In the genomic region with DNA sequence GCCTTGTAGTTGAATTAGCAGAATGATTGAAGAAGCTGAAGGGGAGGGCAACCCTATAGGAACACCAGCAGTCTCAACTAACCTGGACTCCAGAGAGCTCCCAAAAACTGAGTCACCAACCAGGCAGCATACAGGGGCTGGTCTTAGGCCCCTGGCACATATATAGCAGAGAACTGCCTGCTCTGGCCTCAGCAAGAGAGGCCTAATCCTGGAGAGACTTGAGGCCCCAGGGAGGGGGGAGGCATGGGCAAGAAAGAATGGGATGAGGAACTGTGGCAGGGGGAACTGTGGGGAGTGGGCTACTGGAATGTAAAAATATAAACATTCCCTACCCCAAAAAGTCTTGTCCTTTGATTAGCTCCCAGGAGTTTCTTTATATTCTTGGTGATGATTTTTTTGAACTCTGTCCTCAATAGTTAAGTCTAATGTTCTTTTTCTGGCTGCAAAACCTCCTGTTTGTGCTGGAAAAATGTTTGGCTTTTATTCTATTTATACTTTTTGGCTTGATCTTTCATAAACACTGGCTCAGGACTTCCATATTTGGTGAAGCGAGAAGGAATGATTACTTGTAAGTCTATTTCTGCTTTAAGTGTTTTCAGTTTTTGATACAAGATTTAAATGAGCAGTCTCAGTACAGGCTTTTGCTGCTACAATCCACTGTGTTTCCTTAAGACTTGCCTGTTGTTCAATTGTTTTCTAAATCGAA, we compare ENCODE assay signal across 15 mouse cellular contexts.
DNase-seq lines count a peak whose midpoint lies in the region; ATAC-seq and TF ChIP-seq lines count a peak whose summit lies in the region.
"Had no signal": no experiment of that assay in that cellular context is flagged by ENCODE, and none has a peak within 500 bp of the region (broad histone marks: within the 10 kb centered on the region; RNA-seq: fewer than 3 reads in every experiment).

No protein-coding gene starts in this region.

- H3K4me2 ChIP-seq in kidney, postnatal 0 days (ENCODE audit: low read length) = no peak overlapping the region
- no peak overlapping the region for H3K4me2 ChIP-seq in kidney, embryonic 15.5 days
- H3K4me2 ChIP-seq in lung, embryonic 16.5 days (ENCODE audit: low read depth, low read length) = no peak overlapping the region
- H3K4me2 ChIP-seq in stomach, embryonic 14.5 days (replicated peaks; ENCODE audit: low read depth, low read length) = no peak overlapping the region
- H3K4me2 ChIP-seq: forebrain, embryonic 15.5 days; limb, embryonic 13.5 days had no signal

- 52% methylated on average over 2 of the region's 2 CpGs for WGBS in kidney, postnatal 0 days
- WGBS in kidney, embryonic 15.5 days = 80% methylated on average over 2 of the region's 2 CpGs
- WGBS in lung, embryonic 16.5 days = 33% methylated on average over 2 of the region's 2 CpGs
- 59% methylated on average over 2 of the region's 2 CpGs for WGBS in stomach, embryonic 14.5 days

- H3K4me3 ChIP-seq in gastrocnemius, adult 2 months = no peak overlapping the region
- H3K4me3 ChIP-seq in kidney, postnatal 0 days (replicated peaks; ENCODE audit: low read depth, low read length) = no peak overlapping the region
- H3K4me3 ChIP-seq in kidney, embryonic 15.5 days (replicated peaks) = no peak overlapping the region
- no peak overlapping the region for H3K4me3 ChIP-seq in lung, embryonic 16.5 days (ENCODE audit: low read length)
- no peak overlapping the region for H3K4me3 ChIP-seq in stomach, embryonic 14.5 days (ENCODE audit: low read depth, low read length)
- H3K4me3 ChIP-seq: forebrain, embryonic 15.5 days; limb, embryonic 13.5 days had no signal

- no peaks in the 10 kb centered on the region for H3K9me3 ChIP-seq in kidney, postnatal 0 days (replicated peaks; ENCODE audit: low read length)
- no peaks in the 10 kb centered on the region for H3K9me3 ChIP-seq in kidney, embryonic 15.5 days (replicated peaks)
- no peaks in the 10 kb centered on the region for H3K9me3 ChIP-seq in lung, embryonic 16.5 days (ENCODE audit: control insufficient read depth, low read length)
- H3K9me3 ChIP-seq in stomach, embryonic 14.5 days (ENCODE audit: control insufficient read depth, low read depth, low read length) = no peaks in the 10 kb centered on the region
- H3K9me3 ChIP-seq: forebrain, embryonic 15.5 days; limb, embryonic 13.5 days had no signal

- no peak for TF ChIP-seq CTCF in gastrocnemius, adult 2 months (IDR thresholded peaks at IDR 0.05)
- no peak for TF ChIP-seq CTCF in kidney, postnatal 0 days (IDR thresholded peaks at IDR 0.05; ENCODE audit: low read depth)

- no peaks in the 10 kb centered on the region for H3K4me1 ChIP-seq in kidney, postnatal 0 days (replicated peaks; ENCODE audit: insufficient read depth, low read length)
- H3K4me1 ChIP-seq in kidney, embryonic 15.5 days = no peaks in the 10 kb centered on the region
- no peaks in the 10 kb centered on the region for H3K4me1 ChIP-seq in lung, embryonic 16.5 days (replicated peaks; ENCODE audit: control insufficient read depth, insufficient read depth, low read length)
- no peaks in the 10 kb centered on the region for H3K4me1 ChIP-seq in stomach, embryonic 14.5 days (ENCODE audit: control insufficient read depth, insufficient read depth, low read length)
- H3K4me1 ChIP-seq: forebrain, embryonic 15.5 days; limb, embryonic 13.5 days had no signal

- no peak overlapping the region for H3K9ac ChIP-seq in kidney, postnatal 0 days (ENCODE audit: low read depth, low read length)
- no peak overlapping the region for H3K9ac ChIP-seq in kidney, embryonic 15.5 days
- no peak overlapping the region for H3K9ac ChIP-seq in lung, embryonic 16.5 days (ENCODE audit: low read length)
- no peak overlapping the region for H3K9ac ChIP-seq in stomach, embryonic 14.5 days (replicated peaks; ENCODE audit: low read depth, low read length)
- H3K9ac ChIP-seq: forebrain, embryonic 15.5 days; limb, embryonic 13.5 days had no signal

- intact Hi-C loops in gastrocnemius, adult 2 months (cut with DNase I) = no loop called here

- DNase-seq in gastrocnemius, adult 2 months = no peak
- no peak for DNase-seq in gastrocnemius, postnatal 10 days
- DNase-seq in kidney, postnatal 0 days (ENCODE audit: low spot score) = peak; percentile 11
- DNase-seq in Muller cell, postnatal 12 days (ENCODE audit: inconsistent ontology term) = no peak
- no peak for DNase-seq in spleen, postnatal 4 days (ENCODE audit: low spot score in 2 of 2)
- DNase-seq: adrenal gland, adult 2 months; cerebellum, postnatal 25 days; heart, postnatal 36 days; thymus, adult 18-20 months had no signal

- H3K36me3 ChIP-seq in kidney, postnatal 0 days (ENCODE audit: insufficient read depth, low read length) = no peaks in the 10 kb centered on the region
- no peaks in the 10 kb centered on the region for H3K36me3 ChIP-seq in kidney, embryonic 15.5 days
- no peaks in the 10 kb centered on the region for H3K36me3 ChIP-seq in lung, embryonic 16.5 days (ENCODE audit: control insufficient read depth, insufficient read depth, low read length)
- H3K36me3 ChIP-seq in stomach, embryonic 14.5 days (ENCODE audit: control insufficient read depth, insufficient read depth, low read length) = no peaks in the 10 kb centered on the region
- H3K36me3 ChIP-seq: forebrain, embryonic 15.5 days; limb, embryonic 13.5 days had no signal

- no peaks in the 10 kb centered on the region for H3K27me3 ChIP-seq in kidney, postnatal 0 days (ENCODE audit: insufficient read depth, low read length)
- H3K27me3 ChIP-seq in kidney, embryonic 15.5 days = no peaks in the 10 kb centered on the region
- H3K27me3 ChIP-seq in lung, embryonic 16.5 days (ENCODE audit: control insufficient read depth, insufficient read depth, low read depth, low read length) = no peaks in the 10 kb centered on the region
- H3K27me3 ChIP-seq in stomach, embryonic 14.5 days (ENCODE audit: control insufficient read depth, insufficient read depth, low read length) = no peaks in the 10 kb centered on the region
- H3K27me3 ChIP-seq: forebrain, embryonic 15.5 days; limb, embryonic 13.5 days had no signal

- no peak for ATAC-seq in kidney, postnatal 0 days (replicated peaks; ENCODE audit: low FRiP score, low read depth)
- ATAC-seq in kidney, embryonic 15.5 days (replicated peaks; ENCODE audit: low FRiP score) = no peak
- peak; percentile 93 for ATAC-seq in lung, embryonic 16.5 days (ENCODE audit: low read depth)
- ATAC-seq in stomach, embryonic 14.5 days (ENCODE audit: insufficient number of reproducible peaks, insufficient read depth, low FRiP score, low read depth) = no peak
- ATAC-seq: hindbrain, embryonic 16.5 days had no signal

- H3K27ac ChIP-seq in gastrocnemius, adult 2 months = peak overlapping the region; percentile 35; the same call in 1 of the 2 replicates
- H3K27ac ChIP-seq in kidney, postnatal 0 days = 0 out of 2 replicates have a peak overlapping the region, but pooled peaks have one; percentile 2
- H3K27ac ChIP-seq in kidney, embryonic 15.5 days = no peak overlapping the region
- H3K27ac ChIP-seq in lung, embryonic 16.5 days (ENCODE audit: low read length) = peak overlapping the region; percentile 82
- H3K27ac ChIP-seq in stomach, embryonic 14.5 days (ENCODE audit: low read length) = peak overlapping the region; percentile 77; the same call in 1 of the 2 replicates
- H3K27ac ChIP-seq: forebrain, embryonic 15.5 days; limb, embryonic 13.5 days had no signal
